Mouse (Mus musculus) MEL (cell line): ENCODE results near the gene 9130409I23Rik.

ENCODE experiments used
- CTCF ChIP-seq, 3 experiments: IDR thresholded peaks in 2 of 3; conservative IDR thresholded peaks in 1 of 3; 2 replicates each; pipeline ENCODE4 v1.5.1; 2011 to 2012; ENCODE audit warnings: low read length in 3 of 3, low read depth in 2 of 3, mild to moderate bottlenecking in 2 of 3, improper control_type of control experiment in 1 of 3, inconsistent platforms in 1 of 3, mixed read lengths in 1 of 3, moderate library complexity in 1 of 3; ENCODE audit not compliant: control insufficient read depth in 1 of 3, insufficient read depth in 1 of 3, poor library complexity in 1 of 3, severe bottlenecking in 1 of 3
- EP300 ChIP-seq, 2 experiments: IDR thresholded peaks; 2 replicates each; pipeline ENCODE4 v1.6.1; 2011; ENCODE audit warnings: improper control_type of control experiment in 2 of 2, low read length in 2 of 2, low read depth in 1 of 2, mild to moderate bottlenecking in 1 of 2
- MXI1 ChIP-seq: IDR thresholded peaks from 2 replicates; pipeline ENCODE4 v1.6.1; 2011; ENCODE audit warnings: mild to moderate bottlenecking, low read depth, low read length, improper control_type of control experiment
- TAL1 ChIP-seq: IDR thresholded peaks from 2 replicates; pipeline ENCODE4 v1.6.1; 2012; ENCODE audit warnings: mild to moderate bottlenecking, inconsistent platforms, low read length, moderate library complexity, mixed read lengths

DNA sequence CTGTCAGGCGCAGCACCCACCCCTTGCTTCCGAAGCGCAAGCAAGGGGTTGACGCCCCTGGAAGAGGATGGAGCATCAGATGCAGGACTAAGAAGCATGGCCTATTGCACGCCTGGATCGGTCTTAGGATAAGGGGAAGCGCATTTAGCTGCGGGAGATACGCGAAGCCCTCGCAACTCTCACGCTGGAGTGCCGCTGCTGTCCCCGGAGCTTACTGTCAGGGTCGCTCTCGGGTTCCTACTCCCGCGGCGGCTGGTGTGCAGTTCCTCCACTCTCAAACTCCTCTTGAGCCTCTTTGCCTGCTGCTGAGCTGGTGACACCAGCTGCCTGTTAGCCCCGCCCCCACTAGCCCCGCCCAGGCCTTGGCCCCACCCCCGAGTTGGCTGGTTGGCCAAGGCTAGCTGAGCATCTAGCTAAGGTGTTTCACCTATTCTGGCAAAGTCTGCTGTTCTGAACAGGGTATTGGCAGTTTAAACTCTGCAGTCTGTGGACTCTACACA lies 33.8 kb upstream of the 9130409I23Rik start:
- TF ChIP-seq TAL1 (no peak), MXI1 (no peak; the same call in 1 of the 2 replicates), CTCF (IDR thresholded peaks at IDR 0.05 in 2 of 3, conservative IDR thresholded peaks at IDR 0.05 in 1 of 3; ENCODE audit: control insufficient read depth in 1 of 3, insufficient read depth in 1 of 3, low read depth in 2 of 3, low read length in 3 of 3, poor library complexity in 1 of 3, severe bottlenecking in 1 of 3) (no peak), EP300 (IDR thresholded peaks at IDR 0.05; ENCODE audit: low read depth in 1 of 2, low read length in 2 of 2) (no peak)
